Comparison of ENCODE assay signal across 8 mouse cellular contexts in the genomic region with DNA sequence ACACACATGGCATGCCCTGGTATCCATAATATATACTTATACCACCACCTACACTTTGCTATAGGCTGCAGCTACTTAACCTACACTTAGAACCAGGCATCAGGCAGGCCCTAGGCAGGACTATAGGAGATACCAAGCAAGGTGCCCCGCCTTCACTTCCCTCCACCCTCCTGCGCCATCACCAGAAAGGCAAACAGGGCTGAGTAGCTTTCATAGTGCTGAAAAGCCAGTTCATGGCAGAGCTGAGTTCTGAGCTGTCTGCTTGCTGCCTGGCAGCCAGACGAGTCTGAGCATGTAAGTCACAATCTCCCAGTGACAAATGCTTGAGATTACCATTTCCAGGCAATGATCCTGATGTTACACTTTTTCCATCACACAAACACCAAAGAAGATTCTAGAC.
"Had no signal": no experiment of that assay in that cellular context is flagged by ENCODE, and none has a peak within 500 bp of the region (broad histone marks: within the 10 kb centered on the region; RNA-seq: fewer than 3 reads in every experiment).

No protein-coding gene starts in this region.

- DNase-seq: liver, postnatal 0 days; lung, adult 2 months; lung, postnatal 14 days; lung, postnatal 36 days; right cerebral cortex, postnatal 14 days; thymus, adult 2 months; thymus, postnatal 25 days; thymus, postnatal 4 days had no signal
